Mouse (Mus musculus) cerebellum, adult 2 months (tissue): ENCODE data around the gene Kdelr1.

Experiments
- CTCF ChIP-seq: fragments of 200-500 bp; IDR thresholded peaks from 2 replicates; pipeline ENCODE4 v1.5.1; 2011; ENCODE audit warnings: low read depth, mild to moderate bottlenecking, control low read depth, low read length, moderate library complexity, borderline replicate concordance; ENCODE audit not compliant: insufficient read depth
- POLR2A ChIP-seq: fragments of 200-500 bp; IDR thresholded peaks from 2 replicates; pipeline ENCODE4 v1.6.1; 2011; ENCODE audit warnings: low read length, control low read depth, borderline replicate concordance; ENCODE audit not compliant: insufficient read depth

- TF ChIP-seq CTCF, result no peak
- TF ChIP-seq POLR2A, result no peak
Observed at GRCm38 (mm10) chr7:45831128-45831525, 41.4 kb upstream of the Kdelr1 start.
